Mouse (Mus musculus) myocyte (in vitro differentiated cells): ENCODE results near the gene Mt2. TPM values are rescaled to one million over a fixed set of nuclear protein-coding genes. Genes with fewer than 3 reads are reported as not detected.

Source experiments
- H3K27me3 ChIP-seq: one replicate; pipeline ENCODE4 v1.6.1; 2011; ENCODE audit not compliant: control insufficient read depth, insufficient read depth, insufficient read length
- H3K36me3 ChIP-seq: one replicate; pipeline ENCODE4 v1.6.1; 2011; ENCODE audit not compliant: control insufficient read depth, insufficient read depth
- H3K4me2 ChIP-seq: one replicate; pipeline ENCODE4 v1.6.1; 2011; ENCODE audit warnings: low read depth, control low read depth
- H3K4me3 ChIP-seq: one replicate; pipeline ENCODE4 v1.5.1; 2011; ENCODE audit warnings: mild to moderate bottlenecking, control low read depth, moderate library complexity
- H3K79me2 ChIP-seq: one replicate; pipeline ENCODE4 v1.6.1; 2011; ENCODE audit not compliant: control insufficient read depth, insufficient read depth
- H3ac ChIP-seq: one replicate; pipeline ENCODE4 v1.6.1; 2011; ENCODE audit not compliant: control insufficient read depth, insufficient read length
- CEBPB ChIP-seq: IDR thresholded peaks from 2 replicates; pipeline ENCODE4 v1.6.1; 2011; ENCODE audit warnings: mild to moderate bottlenecking, moderate library complexity; ENCODE audit not compliant: poor library complexity, insufficient read depth, severe bottlenecking
- E2F4 ChIP-seq: IDR thresholded peaks from one replicate; pipeline ENCODE4 v1.6.1; 2011; ENCODE audit warnings: mild to moderate bottlenecking, control low read depth, moderate library complexity; ENCODE audit not compliant: insufficient read depth
- MAX ChIP-seq: IDR thresholded peaks from one replicate; pipeline ENCODE4 v1.6.1; 2011; ENCODE audit warnings: low read depth, mild to moderate bottlenecking, control low read depth
- MYOD1 ChIP-seq, 3 experiments: IDR thresholded peaks; one replicate each; pipeline ENCODE4 v1.6.1; 2011; ENCODE audit warnings: control low read depth in 2 of 3, low read depth in 2 of 3, mild to moderate bottlenecking in 2 of 3, moderate library complexity in 1 of 3; ENCODE audit not compliant: insufficient read length in 2 of 3, control insufficient read depth in 1 of 3
- MYOG ChIP-seq, 3 experiments: IDR thresholded peaks; one replicate each; pipeline ENCODE4 v1.6.1; 2011; ENCODE audit warnings: control low read depth in 2 of 3, low read depth in 2 of 3, mild to moderate bottlenecking in 2 of 3; ENCODE audit not compliant: insufficient read length in 2 of 3, control insufficient read depth in 1 of 3, insufficient read depth in 1 of 3
- POLR2A ChIP-seq: IDR thresholded peaks from one replicate; pipeline ENCODE4 v1.6.1; 2011; ENCODE audit warnings: low read depth, mild to moderate bottlenecking, control low read depth, moderate library complexity; ENCODE audit not compliant: insufficient read length
- POLR2AphosphoS2 ChIP-seq: IDR thresholded peaks from one replicate; pipeline ENCODE4 v1.6.1; 2011; ENCODE audit warnings: low read depth, control low read depth; ENCODE audit not compliant: insufficient read length
- REST ChIP-seq: IDR thresholded peaks from one replicate; pipeline ENCODE4 v1.6.1; 2011; ENCODE audit warnings: mild to moderate bottlenecking, control low read depth, moderate library complexity; ENCODE audit not compliant: insufficient read depth, insufficient read length
- SRF ChIP-seq: IDR thresholded peaks from one replicate; pipeline ENCODE4 v1.6.1; 2011; ENCODE audit warnings: low read depth; ENCODE audit not compliant: control insufficient read depth, insufficient read length
- TCF12 ChIP-seq: IDR thresholded peaks from one replicate; pipeline ENCODE4 v1.6.1; 2011; ENCODE audit warnings: mild to moderate bottlenecking, control low read depth; ENCODE audit not compliant: poor library complexity, insufficient read depth, severe bottlenecking
- TCF3 ChIP-seq: IDR thresholded peaks from one replicate; pipeline ENCODE4 v1.6.1; 2011; ENCODE audit warnings: low read depth, control low read depth; ENCODE audit not compliant: insufficient read length
- USF1 ChIP-seq: IDR thresholded peaks from one replicate; pipeline ENCODE4 v1.6.1; 2011; ENCODE audit warnings: low read depth, mild to moderate bottlenecking, control low read depth, moderate library complexity
- polyA plus RNA-seq: library from polyadenylated mRNA; unstranded; fragments of >200 nt; fragmentation: generic; extraction: Trizol; gene quantifications from one replicate; pipeline ENCODE4 v1.2.1, GENCODE M21; 2012; ENCODE audit warnings: missing spikeins

Gene Mt2
- polyA plus RNA-seq, 1 experiment, result 699 TPM

DNA sequence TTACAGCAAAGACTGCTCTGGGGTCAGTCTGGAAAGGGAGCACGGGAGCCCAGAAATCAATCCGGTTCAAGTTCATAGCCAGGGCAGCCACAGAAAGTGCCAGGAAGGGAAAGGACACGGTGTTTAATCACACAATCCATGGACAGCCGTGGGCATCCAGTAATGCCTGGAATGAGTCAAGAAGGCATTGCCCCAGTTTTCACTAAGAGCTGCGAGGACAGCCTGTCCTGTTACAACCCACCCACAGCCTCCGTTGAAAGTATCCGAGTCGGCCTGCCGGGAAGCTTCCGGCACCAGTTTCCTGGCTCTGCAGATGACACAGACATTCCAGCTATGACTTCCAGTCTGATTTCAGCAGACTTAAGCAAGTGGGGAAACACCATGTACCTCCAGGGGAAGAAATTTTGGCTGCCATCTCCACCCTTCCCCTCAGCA lies 1.1 kb upstream of the Mt2 start:
- TF ChIP-seq MYOD1 (IDR thresholded peaks at IDR 0.05; ENCODE audit: control insufficient read depth in 1 of 3, insufficient read length in 2 of 3, low read depth in 2 of 3), result peak in 1 of 3 experiments; percentile 16
- no peak for TF ChIP-seq MAX
- no peak for TF ChIP-seq POLR2A
- TF ChIP-seq REST, result no peak
- TF ChIP-seq SRF, result no peak
- TF ChIP-seq USF1, result no peak
- no peak for TF ChIP-seq E2F4
- Histone ChIP-seq H3K4me3 (peak overlapping the region; percentile 77), H3ac (no peak overlapping the region), H3K79me2 (no peaks in the 10 kb centered on the region), H3K27me3 (no peaks in the 10 kb centered on the region), H3K4me2 (peak overlapping the region; percentile 94), H3K36me3 (no peaks in the 10 kb centered on the region)

GRCm38 (mm10) chr8:94172809-94173732 lies 607 bp downstream of the Mt2 start:
- TF ChIP-seq TCF3 (no peak), MYOG (IDR thresholded peaks at IDR 0.05; ENCODE audit: control insufficient read depth in 1 of 3, insufficient read depth in 1 of 3, insufficient read length in 2 of 3, low read depth in 2 of 3) (peak in 1 of 3 experiments; percentile 43), POLR2AphosphoS2 (peak; percentile 32), POLR2A (peak; percentile 49)
- H3K27me3 ChIP-seq, result no peaks in the 10 kb centered on the region

DNA sequence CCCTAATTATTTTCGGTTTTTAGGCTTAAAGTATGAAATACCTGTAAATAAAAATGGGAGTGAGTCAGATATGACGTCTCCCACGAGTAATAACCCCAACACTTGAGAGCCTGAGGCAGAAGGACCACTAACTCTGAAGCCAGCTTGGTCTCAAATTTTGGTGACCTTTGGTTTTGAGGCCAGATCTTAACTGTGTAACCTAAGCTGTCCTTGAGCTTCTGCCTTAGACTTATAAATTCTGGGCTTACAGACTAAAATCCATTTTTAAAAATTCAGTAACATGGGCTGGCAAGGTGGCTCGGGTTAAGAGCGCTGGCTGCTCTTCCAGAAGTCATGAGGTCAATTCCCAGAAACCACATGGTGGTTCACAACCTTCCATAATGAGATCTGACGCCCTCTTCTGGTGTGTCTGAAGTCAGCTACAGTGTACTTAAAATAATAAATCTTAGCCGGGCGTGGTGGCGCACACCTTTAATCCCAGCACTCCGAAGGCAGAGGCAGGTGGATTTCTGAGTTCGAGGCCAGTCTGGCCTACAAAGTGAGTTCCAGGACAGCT lies 1.5 kb downstream of the Mt2 start:
- TF ChIP-seq POLR2A, result no peak
- TF ChIP-seq USF1, result no peak
- TF ChIP-seq MYOD1 (IDR thresholded peaks at IDR 0.05; ENCODE audit: control insufficient read depth in 1 of 3, insufficient read length in 2 of 3, low read depth in 2 of 3), result no peak
- TF ChIP-seq MYOG (IDR thresholded peaks at IDR 0.05; ENCODE audit: control insufficient read depth in 1 of 3, insufficient read depth in 1 of 3, insufficient read length in 2 of 3, low read depth in 2 of 3), result no peak
- no peak for TF ChIP-seq MAX
- no peak for TF ChIP-seq E2F4
- peak; percentile 4 for TF ChIP-seq POLR2AphosphoS2
- no peak for TF ChIP-seq CEBPB
- no peak for TF ChIP-seq TCF12
- Histone ChIP-seq H3K36me3 (no peaks in the 10 kb centered on the region), H3K27me3 (no peaks in the 10 kb centered on the region), H3K79me2 (no peaks in the 10 kb centered on the region), H3K4me2 (peak overlapping the region; percentile 94), H3ac (no peak overlapping the region), H3K4me3 (peak overlapping the region; percentile 77)

More at GRCm38 (mm10) chr8:94172809-94173732, 607 bp downstream of the Mt2 start:
- Histone ChIP-seq H3K36me3 (no peaks in the 10 kb centered on the region), H3K79me2 (no peaks in the 10 kb centered on the region), H3ac (peak overlapping the region; percentile 41), H3K4me2 (peak overlapping the region; percentile 94), H3K4me3 (peak overlapping the region; percentile 77)

GRCm38 (mm10) chr8:94174619-94175213 lies 2.3 kb downstream of the Mt2 start:
- peak overlapping the region; percentile 94 for H3K4me2 ChIP-seq
- H3K79me2 ChIP-seq, result peaks cover 6% of the 10 kb centered on the region
- H3ac ChIP-seq, result no peak overlapping the region
- no peaks in the 10 kb centered on the region for H3K36me3 ChIP-seq
- H3K4me3 ChIP-seq, result no peak overlapping the region
- TF ChIP-seq CEBPB (no peak), TCF3 (no peak), SRF (no peak), MYOG (IDR thresholded peaks at IDR 0.05; ENCODE audit: control insufficient read depth in 1 of 3, insufficient read depth in 1 of 3, insufficient read length in 2 of 3, low read depth in 2 of 3) (no peak), MAX (no peak), REST (no peak), POLR2AphosphoS2 (no peak), E2F4 (no peak)
- no peaks in the 10 kb centered on the region for H3K27me3 ChIP-seq
